Mouse (Mus musculus) gastrocnemius, adult 18-20 months (tissue): ENCODE data around the gene Cldn34c3. TPM values are rescaled to one million over a fixed set of nuclear protein-coding genes. Genes with fewer than 3 reads are reported as not detected.
"Not testable (repeated sequence)": the region's sequence is repeated elsewhere in the genome, so short reads cannot be mapped to it uniquely, and the experiment has no call there.

Experiments used
- DNase-seq: peaks from one replicate; pipeline ENCODE4 v3.0.0; 2021; ENCODE audit warnings: low spot score
- long read RNA-seq, 2 experiments: library from polyadenylated mRNA; stranded (forward); transcript quantifications; one replicate each; pipeline ENCODE4 v2.0.0; 2021
- total RNA-seq, 2 experiments: library from RNA; stranded (reverse); gene quantifications; 2 replicates each; pipeline ENCODE4 v1.2.3; 2021

The Cldn34c3 gene
- total RNA-seq: not detected
- long read RNA-seq, experiment 1, partial matches to known transcripts: 0 of 1 reads
- long read RNA-seq, experiment 1, other reads (novel, unspliced or antisense): 1 of 1 reads
- long read RNA-seq, experiment 2: 0 reads

DNA sequence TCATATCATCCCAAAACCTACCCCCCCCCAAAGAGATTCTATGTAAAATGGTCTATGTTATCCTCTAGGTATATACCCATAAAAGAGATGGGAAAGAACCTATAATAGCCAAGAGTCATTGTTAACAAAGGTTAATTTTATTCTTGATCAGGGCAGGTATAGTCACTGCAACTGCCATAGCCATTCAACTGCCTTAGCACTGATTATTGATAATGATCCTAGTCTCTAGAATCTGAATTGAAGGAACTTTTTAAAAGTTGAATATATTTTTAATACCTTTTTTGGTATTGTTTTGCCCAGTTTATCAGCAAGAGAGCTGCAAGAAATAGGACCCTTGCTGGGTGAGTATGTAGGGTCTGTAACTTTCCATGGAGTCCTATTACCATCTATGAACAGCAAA, at the start of gene Cldn34c3:
Gene Cldn34c3, plus strand, starts transcription at position 301 of the 400 bp plus-strand sequence.
- not testable (repeated sequence) for DNase-seq

Other genes starting within 250 kb of the Cldn34c3 start
- gene Cldn34c2, start 212.0 kb upstream of the Cldn34c3 start, total RNA-seq: not detected
- not detected for gene Gm17467, start 88.9 kb upstream of the Cldn34c3 start, total RNA-seq